Mouse (Mus musculus) C2C12 (cell line): ENCODE measurements around the gene Myo3b. TPM values are rescaled to one million over a fixed set of nuclear protein-coding genes. Genes with fewer than 3 reads are reported as not detected.

Source experiments
- H3K27me3 ChIP-seq: one replicate; pipeline ENCODE4 v1.6.1; 2011; ENCODE audit not compliant: control insufficient read depth, insufficient read depth, insufficient read length
- H3K36me3 ChIP-seq: one replicate; pipeline ENCODE4 v1.6.1; 2011; ENCODE audit not compliant: control insufficient read depth, insufficient read depth
- H3K4me3 ChIP-seq: one replicate; pipeline ENCODE4 v1.5.1; 2011; ENCODE audit warnings: mild to moderate bottlenecking, control low read depth; ENCODE audit not compliant: poor library complexity, insufficient read depth, severe bottlenecking
- H3K79me2 ChIP-seq: one replicate; pipeline ENCODE4 v1.6.1; 2011; ENCODE audit not compliant: control insufficient read depth, insufficient read depth
- H3K79me3 ChIP-seq: one replicate; pipeline ENCODE4 v1.6.1; 2011; ENCODE audit warnings: low read depth, control low read depth
- H3ac ChIP-seq: one replicate; pipeline ENCODE3; 2011; ENCODE audit warnings: low read depth; ENCODE audit not compliant: control insufficient read depth, insufficient read length
- CEBPB ChIP-seq: IDR thresholded peaks from one replicate; pipeline ENCODE4 v1.6.1; 2011; ENCODE audit warnings: low read depth, mild to moderate bottlenecking, control low read depth, moderate library complexity
- CTCF ChIP-seq: IDR thresholded peaks from one replicate; pipeline ENCODE4 v1.5.1; 2011; ENCODE audit not compliant: control insufficient read depth, insufficient read depth, insufficient read length
- FOSL1 ChIP-seq: IDR thresholded peaks from one replicate; pipeline ENCODE4 v1.8.0; 2011; ENCODE audit warnings: mild to moderate bottlenecking, low read length; ENCODE audit not compliant: poor library complexity, insufficient read depth, severe bottlenecking
- MAX ChIP-seq: IDR thresholded peaks from one replicate; pipeline ENCODE4 v1.6.1; 2011; ENCODE audit warnings: mild to moderate bottlenecking, control low read depth
- MYOD1 ChIP-seq: IDR thresholded peaks from one replicate; pipeline ENCODE4 v1.6.1; 2011; ENCODE audit warnings: low read depth; ENCODE audit not compliant: control insufficient read depth, insufficient read length
- MYOG ChIP-seq: IDR thresholded peaks from one replicate; pipeline ENCODE4 v1.6.1; 2011; ENCODE audit not compliant: control insufficient read depth, insufficient read length; ENCODE audit errors: extremely low read depth
- USF1 ChIP-seq: IDR thresholded peaks from one replicate; pipeline ENCODE4 v1.6.1; 2011; ENCODE audit warnings: low read depth, mild to moderate bottlenecking, control low read depth, moderate library complexity
- polyA plus RNA-seq: library from polyadenylated mRNA; unstranded; fragments of >200 nt; fragmentation: generic; extraction: Trizol; gene quantifications from one replicate; pipeline ENCODE4 v1.2.1, GENCODE M21; 2012; ENCODE audit warnings: missing spikeins

Gene Myo3b
- polyA plus RNA-seq, 1 experiment, result 0.11 TPM

DNA sequence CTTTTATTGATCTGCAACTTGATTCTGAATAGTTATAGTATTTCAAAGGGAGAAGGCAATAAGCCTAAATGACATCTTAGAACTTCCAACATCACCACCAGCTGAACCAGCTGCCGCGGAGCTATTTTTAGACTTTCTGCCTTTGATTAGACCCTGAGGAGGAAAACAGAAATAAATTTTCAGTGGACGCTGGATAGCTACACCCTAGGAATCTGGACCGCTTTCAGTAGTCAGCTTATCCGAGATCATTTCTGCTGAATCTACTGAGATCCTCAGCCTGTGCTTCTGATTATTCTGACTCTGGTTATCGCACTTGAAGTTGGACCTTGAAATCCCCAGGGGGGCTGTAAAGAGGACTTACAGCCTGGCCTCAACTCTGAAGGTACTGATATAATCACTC lies 349.7 kb downstream of the Myo3b start:
- no peaks in the 10 kb centered on the region for H3K79me3 ChIP-seq
- H3ac ChIP-seq, result no peak overlapping the region
- no peaks in the 10 kb centered on the region for H3K79me2 ChIP-seq
- no peak overlapping the region for H3K4me3 ChIP-seq
- peaks cover 12% of the 10 kb centered on the region for H3K27me3 ChIP-seq
- H3K36me3 ChIP-seq, result no peaks in the 10 kb centered on the region
- TF ChIP-seq MYOD1, result no peak
- TF ChIP-seq CTCF, result no peak
- no peak for TF ChIP-seq MAX
- no peak for TF ChIP-seq FOSL1

- Histone ChIP-seq H3K79me2 (no peaks in the 10 kb centered on the region), H3K4me3 (no peak overlapping the region), H3K79me3 (no peaks in the 10 kb centered on the region), H3K27me3 (peaks cover 12% of the 10 kb centered on the region), H3K36me3 (no peaks in the 10 kb centered on the region), H3ac (no peak overlapping the region)
- TF ChIP-seq USF1 (no peak), MYOD1 (no peak), CTCF (no peak), FOSL1 (no peak), CEBPB (no peak), MAX (no peak), MYOG (no peak)
Measured at GRCm38 (mm10) chr2:70389162-70389561, 350.2 kb downstream of the Myo3b start.

GRCm38 (mm10) chr2:70397734-70398276 lies 358.9 kb downstream of the Myo3b start:
- no peaks in the 10 kb centered on the region for H3K79me2 ChIP-seq
- no peaks in the 10 kb centered on the region for H3K79me3 ChIP-seq
- H3ac ChIP-seq, result no peak overlapping the region
- H3K27me3 ChIP-seq, result peaks cover 25% of the 10 kb centered on the region
- no peaks in the 10 kb centered on the region for H3K36me3 ChIP-seq
- TF ChIP-seq MYOD1 (no peak), FOSL1 (no peak), CEBPB (no peak), MYOG (no peak), MAX (no peak), CTCF (no peak), USF1 (no peak)
- H3K4me3 ChIP-seq, result no peak overlapping the region

DNA sequence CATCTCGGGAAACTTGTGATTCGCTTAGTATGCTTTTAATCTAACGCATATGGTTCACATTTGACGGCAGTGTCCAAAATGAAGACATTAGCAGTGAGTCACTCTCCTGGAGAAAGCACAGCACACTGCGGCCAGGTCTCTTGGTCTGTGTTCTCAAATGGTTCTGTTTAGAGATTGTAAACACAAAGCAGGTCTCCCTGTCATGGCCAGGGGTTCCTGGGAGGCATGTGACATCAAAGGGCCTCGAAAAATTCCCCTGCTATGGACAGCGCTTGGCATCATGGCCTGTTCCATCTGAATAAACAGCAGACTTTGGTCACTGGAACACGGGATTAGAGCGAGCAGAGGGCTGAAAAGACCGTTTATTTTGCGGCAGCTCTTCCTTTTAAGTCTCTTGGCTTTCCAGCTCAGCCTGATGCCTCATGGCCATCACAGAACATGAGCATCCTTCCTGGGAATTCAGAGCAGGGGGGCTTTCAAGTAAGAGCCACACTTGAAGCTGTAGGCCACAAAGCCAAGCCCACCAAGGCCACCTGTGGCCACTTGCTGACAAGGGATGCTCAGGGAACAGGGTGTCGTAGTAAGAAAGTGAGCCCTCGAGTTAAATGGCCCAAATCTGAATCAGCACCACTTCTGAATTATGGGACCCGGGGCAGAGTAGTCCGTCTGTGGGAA lies 360.7 kb downstream of the Myo3b start:
- Histone ChIP-seq H3K27me3 (peaks cover 25% of the 10 kb centered on the region), H3K79me2 (no peaks in the 10 kb centered on the region), H3K79me3 (no peaks in the 10 kb centered on the region), H3K36me3 (no peaks in the 10 kb centered on the region), H3ac (no peak overlapping the region), H3K4me3 (no peak overlapping the region)
- TF ChIP-seq CEBPB, result no peak

DNA sequence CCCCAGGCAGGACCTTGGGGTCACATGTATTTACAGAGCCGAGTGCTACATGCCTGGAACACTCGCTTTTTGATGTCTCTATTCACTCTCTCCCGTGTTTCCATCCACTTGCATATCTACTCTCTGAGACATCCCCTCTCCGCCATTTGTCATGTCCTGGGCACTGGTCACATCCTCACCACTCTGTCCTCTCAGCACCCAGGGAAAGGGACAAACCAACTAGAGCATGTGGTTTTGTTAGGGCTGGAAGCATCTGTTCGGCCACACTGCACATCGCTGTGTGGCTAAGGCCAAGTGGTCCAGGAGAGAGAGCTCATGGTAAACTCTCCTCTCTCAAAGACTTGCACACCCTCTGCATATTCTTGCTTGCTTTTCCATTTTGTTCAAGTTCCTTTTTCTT lies 361.4 kb downstream of the Myo3b start:
- TF ChIP-seq USF1, result no peak
- no peak for TF ChIP-seq MAX
- no peak for TF ChIP-seq CTCF
- no peak for TF ChIP-seq FOSL1
- no peak for TF ChIP-seq CEBPB
- TF ChIP-seq MYOD1, result no peak
- no peak for TF ChIP-seq MYOG
- Histone ChIP-seq H3ac (no peak overlapping the region), H3K79me2 (no peaks in the 10 kb centered on the region), H3K36me3 (no peaks in the 10 kb centered on the region), H3K4me3 (no peak overlapping the region), H3K27me3 (peaks cover 25% of the 10 kb centered on the region), H3K79me3 (no peaks in the 10 kb centered on the region)

DNA sequence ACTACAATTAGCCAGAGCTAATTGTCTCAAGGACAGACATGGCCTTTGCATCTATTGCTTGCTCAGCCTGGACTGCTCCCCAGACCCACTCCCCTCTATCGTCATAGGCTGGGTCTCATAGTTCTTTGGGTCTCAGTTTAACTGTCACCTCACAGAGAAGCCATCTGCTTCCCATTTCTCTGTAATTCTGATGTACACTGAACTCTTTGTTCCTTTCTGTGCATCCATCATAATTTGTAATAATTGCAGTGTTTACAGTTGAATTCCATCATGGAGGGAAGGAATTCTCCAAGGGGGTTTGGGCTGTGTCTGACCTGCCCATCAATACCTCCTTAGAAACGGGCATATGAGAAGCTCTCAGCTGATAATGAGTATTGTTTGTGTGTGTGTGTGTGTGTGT lies 365.4 kb downstream of the Myo3b start:
- TF ChIP-seq MAX (no peak), MYOG (no peak), FOSL1 (no peak), CEBPB (no peak), MYOD1 (no peak), CTCF (no peak)

More for the DNA sequence above, 365.4 kb downstream of the Myo3b start:
- Histone ChIP-seq H3ac (no peak overlapping the region), H3K79me3 (no peaks in the 10 kb centered on the region), H3K4me3 (no peak overlapping the region), H3K27me3 (peaks cover 15% of the 10 kb centered on the region), H3K79me2 (no peaks in the 10 kb centered on the region), H3K36me3 (no peaks in the 10 kb centered on the region)
